Mouse (Mus musculus) heart, postnatal 0 days (tissue): Measurements from ENCODE around the gene Dag1. TPM values are rescaled to one million over a fixed set of nuclear protein-coding genes. Genes with fewer than 3 reads are reported as not detected.

Experiments
- ATAC-seq: fragments of 200-750 bp; cut with Nextera tagmentation; 2 replicates; pipeline ENCODE4 v1.8.0; 2017; ENCODE audit warnings: low read depth, moderate number of reproducible peaks, moderate library complexity; ENCODE audit not compliant: insufficient read depth
- DNase-seq: peaks from one replicate; pipeline ENCODE4 v3.0.0-alpha.2; 2016; ENCODE audit warnings: low spot score
- H3K27ac ChIP-seq: fragments of 300-500 bp; sonication (generic); 2 replicates; pipeline ENCODE4 v1.5.1; 2014; ENCODE audit warnings: low read depth, mild to moderate bottlenecking
- H3K27me3 ChIP-seq: fragments of 300-500 bp; sonication (generic); 2 replicates; pipeline ENCODE4 v1.6.1; 2014; ENCODE audit warnings: low read length, mixed read lengths; ENCODE audit not compliant: control insufficient read depth, insufficient read depth
- H3K36me3 ChIP-seq: fragments of 300-500 bp; sonication (generic); replicated peaks from 2 replicates; pipeline ENCODE4 v1.6.1; 2014; ENCODE audit warnings: low read length, mixed read lengths; ENCODE audit not compliant: control insufficient read depth, insufficient read depth
- H3K4me1 ChIP-seq: fragments of 300-500 bp; sonication (generic); 2 replicates; pipeline ENCODE4 v1.6.1; 2014; ENCODE audit warnings: antibody characterized with exemption; ENCODE audit not compliant: control insufficient read depth, insufficient read depth
- H3K4me2 ChIP-seq: fragments of 300-500 bp; sonication (generic); 2 replicates; pipeline ENCODE4 v1.6.1; 2014; ENCODE audit warnings: low read depth, mild to moderate bottlenecking, low read length, moderate library complexity
- H3K4me3 ChIP-seq: fragments of 300-500 bp; sonication (generic); 2 replicates; pipeline ENCODE4 v1.5.1; 2014; ENCODE audit warnings: low read depth, low read length
- H3K9ac ChIP-seq: fragments of 300-500 bp; sonication (generic); replicated peaks from 2 replicates; pipeline ENCODE4 v1.6.1; 2014; ENCODE audit warnings: low read depth, low read length, mixed read lengths
- H3K9me3 ChIP-seq: fragments of 300-500 bp; sonication (generic); replicated peaks from 2 replicates; pipeline ENCODE4 v1.6.1; 2016; ENCODE audit warnings: low read length; ENCODE audit not compliant: control insufficient read depth
- CTCF ChIP-seq: IDR thresholded peaks from 2 replicates; pipeline ENCODE4 v1.5.1; 2016; ENCODE audit warnings: antibody characterized with exemption, control low read depth, low read depth
- EP300 ChIP-seq: IDR thresholded peaks from 2 replicates; pipeline ENCODE4 v1.6.1; 2016; ENCODE audit warnings: antibody characterized with exemption, low read depth
- WGBS: fragments of 180-500 bp; shearing (Covaris S2); extraction: QIAGEN DNeasy Blood & Tissue Kit; methylation state at CpG from one replicate; pipeline ENCODE4 v1.1.7; 2014; 5-methylcytosine and 5-hydroxymethylcytosine counted together
- polyA plus RNA-seq: library from polyadenylated mRNA; unstranded; fragments of >200 nt; fragmentation: Nextera tagmentation; extraction: Ambion mirVana; gene quantifications from 2 replicates; pipeline ENCODE4 v1.2.1, GENCODE M21; 2015
- total RNA-seq: library from RNA; depleted of rRNA; stranded (reverse); fragments of >200 nt; gene quantifications from 2 replicates; pipeline ENCODE4 v1.2.3, GENCODE M21; 2014; ENCODE audit warnings: low replicate concordance

Gene Dag1
- total and polyA plus RNA-seq, 2 experiments from 2014 or later = 106 to 209 TPM

DNA sequence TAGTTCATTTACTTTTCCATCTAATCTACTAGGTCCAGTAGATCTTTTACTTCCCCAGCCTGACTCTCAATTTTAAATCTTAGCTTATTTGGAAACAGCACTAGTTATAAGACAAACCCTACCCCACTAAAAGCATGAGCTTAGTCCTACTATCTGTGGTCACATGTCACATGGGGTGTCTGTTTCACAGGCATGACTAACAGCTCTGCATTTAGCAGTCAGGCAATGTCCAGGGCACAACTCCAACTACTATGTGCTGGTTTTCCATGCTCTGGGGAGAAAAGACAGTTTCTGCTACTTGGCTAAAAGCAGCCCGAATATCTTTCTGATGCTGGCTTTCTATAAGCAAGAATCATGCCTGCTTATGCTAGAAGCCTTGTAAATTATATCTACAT is 43.4 kb downstream of the Dag1 start:
- H3K4me2 ChIP-seq = peak overlapping the region; percentile 24; the same call in 1 of the 2 replicates
- peak; percentile 66; the same call in 1 of the 2 replicates for TF ChIP-seq EP300
- no peak for TF ChIP-seq CTCF
- peak overlapping the region; percentile 90 for H3K27ac ChIP-seq
- DNase-seq (peak; percentile 93), ATAC-seq (peak; percentile 94)
- H3K4me1 ChIP-seq = peaks cover 28% of the 10 kb centered on the region
- 38% methylated on average over 1 of the region's 1 CpGs for WGBS
- H3K36me3 ChIP-seq = peaks cover 28% of the 10 kb centered on the region
- no peaks in the 10 kb centered on the region for H3K9me3 ChIP-seq
- H3K4me3 ChIP-seq = no peak overlapping the region
- no peaks in the 10 kb centered on the region for H3K27me3 ChIP-seq
- 0 out of 2 replicates have a peak overlapping the region, but pooled peaks have one; percentile 26 for H3K9ac ChIP-seq

DNA sequence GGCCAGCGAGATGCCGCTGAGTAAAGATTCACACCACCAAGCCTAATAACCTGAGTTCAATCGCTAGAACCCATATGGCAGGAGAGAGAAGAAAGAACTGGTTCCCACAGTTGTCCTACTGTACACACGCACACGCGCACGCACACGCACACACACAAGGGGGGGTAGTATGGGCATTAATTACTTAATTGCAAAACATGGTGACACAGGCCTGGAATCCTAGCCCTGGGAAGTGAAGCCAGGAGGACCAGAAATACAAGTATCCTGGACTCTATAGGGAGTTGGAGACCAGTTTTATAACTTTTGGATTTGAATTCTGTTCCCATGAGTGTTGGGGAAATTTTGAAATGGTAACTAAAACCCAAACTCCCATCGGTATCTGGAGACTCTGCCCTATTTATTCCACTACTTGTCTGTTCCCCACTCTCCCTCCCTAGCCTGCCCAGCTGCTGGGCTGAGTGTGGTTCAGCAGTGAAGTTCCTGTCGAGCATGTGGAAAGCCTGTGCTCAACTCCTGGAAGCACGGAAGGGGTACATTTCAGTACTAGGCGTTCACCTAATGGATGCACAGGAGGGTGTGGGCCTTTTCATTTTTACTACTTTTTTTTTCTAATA is 43.9 kb downstream of the Dag1 start:
- no peaks in the 10 kb centered on the region for H3K27me3 ChIP-seq

DNA sequence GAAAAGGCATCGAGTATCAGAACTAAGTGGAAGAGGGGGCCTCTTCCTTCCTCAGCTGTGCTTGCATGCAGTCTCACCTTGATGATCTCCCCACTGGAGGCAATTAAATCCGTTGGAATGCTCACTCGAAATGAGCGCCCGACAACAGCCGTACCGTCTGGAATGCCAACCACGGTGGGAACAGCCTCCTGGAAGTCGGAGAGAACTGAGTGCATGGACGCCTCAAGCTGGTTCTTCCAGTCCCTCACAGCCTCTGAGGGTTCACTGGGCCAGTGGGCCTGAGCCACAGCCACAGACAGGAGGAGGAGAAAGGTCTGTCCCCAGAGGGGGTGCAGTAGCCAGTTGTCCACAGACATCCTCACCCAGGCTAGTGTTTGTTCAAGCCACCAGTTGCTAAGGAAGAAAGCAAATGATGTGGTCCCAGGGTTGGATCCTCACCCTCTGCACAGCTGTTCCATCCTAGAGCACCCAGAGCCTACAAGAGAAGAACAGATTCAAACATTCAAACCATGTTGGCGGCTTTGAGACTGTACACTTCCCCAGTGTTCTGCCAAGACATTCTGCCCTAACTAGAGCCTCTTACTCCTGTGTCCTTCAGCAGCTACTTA is 45.7 kb downstream of the Dag1 start:
- TF ChIP-seq CTCF = no peak
- TF ChIP-seq EP300 = no peak
- Histone ChIP-seq H3K9me3 (no peaks in the 10 kb centered on the region), H3K27me3 (no peaks in the 10 kb centered on the region), H3K36me3 (peaks cover 31% of the 10 kb centered on the region), H3K9ac (no peak overlapping the region), H3K4me2 (no peak overlapping the region), H3K4me3 (no peak overlapping the region), H3K27ac (no peak overlapping the region), H3K4me1 (peaks cover 33% of the 10 kb centered on the region)
- DNase-seq (no peak), ATAC-seq (no peak)
- 80% methylated on average over 11 of the region's 11 CpGs for WGBS

More for the DNA sequence above, 43.9 kb downstream of the Dag1 start:
- Histone ChIP-seq H3K9ac (no peak overlapping the region), H3K9me3 (no peaks in the 10 kb centered on the region), H3K36me3 (peaks cover 31% of the 10 kb centered on the region), H3K27ac (peak overlapping the region; percentile 90), H3K4me1 (peaks cover 28% of the 10 kb centered on the region), H3K4me2 (no peak overlapping the region), H3K4me3 (no peak overlapping the region)
- WGBS = 75% methylated on average over 12 of the region's 12 CpGs
- DNase-seq = no peak
- ATAC-seq = peak; percentile 47; the same call in 1 of the 2 replicates
- no peak for TF ChIP-seq CTCF
- no peak for TF ChIP-seq EP300

DNA sequence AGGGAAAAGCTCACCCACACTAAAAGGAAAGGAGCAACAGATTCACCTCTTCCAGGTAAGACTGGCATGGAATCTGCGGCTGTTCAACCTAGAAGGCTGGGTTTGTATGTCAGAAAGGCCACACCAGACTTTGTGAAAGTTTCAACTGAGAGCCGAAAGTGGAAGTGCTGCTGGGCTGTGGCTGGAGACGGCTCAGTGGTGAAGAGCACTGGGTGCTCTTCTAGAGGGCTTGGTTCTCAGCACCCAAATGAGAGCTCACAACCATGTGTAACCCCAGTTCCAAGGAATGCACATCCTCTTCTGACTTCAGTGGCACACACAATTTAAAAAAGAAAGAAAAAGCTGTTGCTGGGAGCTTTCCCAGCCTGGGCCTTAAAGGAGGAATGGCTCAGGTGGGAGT is 46.4 kb downstream of the Dag1 start:
- no peak for ATAC-seq
- H3K4me3 ChIP-seq = no peak overlapping the region
- DNase-seq = no peak
- no peak for TF ChIP-seq EP300
- no peak for TF ChIP-seq CTCF
- no peak overlapping the region for H3K4me2 ChIP-seq
- 94% methylated on average over 3 of the region's 3 CpGs for WGBS
- peaks cover 31% of the 10 kb centered on the region for H3K36me3 ChIP-seq
- H3K27ac ChIP-seq = no peak overlapping the region
- H3K9ac ChIP-seq = no peak overlapping the region
- H3K4me1 ChIP-seq = peaks cover 39% of the 10 kb centered on the region
- no peaks in the 10 kb centered on the region for H3K27me3 ChIP-seq
- no peaks in the 10 kb centered on the region for H3K9me3 ChIP-seq

DNA sequence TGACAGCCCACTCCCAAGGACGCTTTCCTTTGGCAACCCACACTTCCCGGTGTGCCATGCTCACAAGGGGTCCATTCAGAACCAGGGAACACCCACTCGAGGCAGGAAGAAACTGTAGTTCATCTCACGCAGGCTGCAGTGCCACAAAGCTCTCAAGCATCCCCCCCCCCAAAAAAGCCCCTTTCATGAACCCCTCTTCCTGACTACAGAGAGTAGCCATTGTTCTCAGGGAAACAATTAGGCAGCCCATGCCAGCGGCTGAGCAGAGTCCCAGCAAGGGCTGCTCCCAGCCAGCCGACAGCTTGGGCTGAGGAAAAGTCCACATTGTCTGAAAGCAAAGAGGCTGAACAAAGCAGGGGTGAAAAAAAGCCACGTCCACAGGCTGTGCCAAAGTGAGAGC is 50.7 kb downstream of the Dag1 start:
- Histone ChIP-seq H3K27me3 (no peaks in the 10 kb centered on the region), H3K27ac (peak overlapping the region; percentile 39), H3K9me3 (no peaks in the 10 kb centered on the region), H3K4me1 (peaks cover 21% of the 10 kb centered on the region), H3K4me3 (no peak overlapping the region), H3K36me3 (peaks cover 48% of the 10 kb centered on the region), H3K4me2 (no peak overlapping the region), H3K9ac (no peak overlapping the region)
- DNase-seq = peak; percentile 32
- whole genome bisulfite sequencing = 36% methylated on average over 7 of the region's 7 CpGs
- peak; percentile 66 for ATAC-seq
- TF ChIP-seq EP300 (no peak), CTCF (no peak)
